Mouse (Mus musculus) small intestine, adult 2 months (tissue): ENCODE results near the gene Fam234a. TPM values are rescaled to one million over a fixed set of nuclear protein-coding genes. Genes with fewer than 3 reads are reported as not detected.
A peak's percentile ranks its signal among the peaks of the same experiment; 100 is the strongest.

Experiments
- H3K27ac ChIP-seq: fragments of 200-500 bp; 2 replicates; pipeline ENCODE4 v1.5.1; 2012; ENCODE audit warnings: low read depth, low read length, control low read depth, inconsistent platforms; ENCODE audit not compliant: insufficient read depth
- H3K27me3 ChIP-seq: fragments of 200-500 bp; 2 replicates; pipeline ENCODE4 v1.6.1; 2012; ENCODE audit warnings: mild to moderate bottlenecking, moderate library complexity, low read length, inconsistent platforms; ENCODE audit not compliant: control insufficient read depth, insufficient read depth
- H3K36me3 ChIP-seq: fragments of 200-500 bp; 2 replicates; pipeline ENCODE4 v1.6.1; 2012; ENCODE audit warnings: mild to moderate bottlenecking, low read length, control low read depth, inconsistent platforms; ENCODE audit not compliant: control insufficient read depth, insufficient read depth
- H3K4me1 ChIP-seq: fragments of 200-500 bp; 2 replicates; pipeline ENCODE4 v1.6.1; 2012; ENCODE audit warnings: low read length, inconsistent platforms, mixed read lengths; ENCODE audit not compliant: control insufficient read depth, insufficient read depth, insufficient read length
- H3K4me3 ChIP-seq: fragments of 200-500 bp; 2 replicates; pipeline ENCODE4 v1.5.1; 2012; ENCODE audit warnings: low read depth, mild to moderate bottlenecking, control low read depth, inconsistent platforms, low read length, moderate library complexity
- CTCF ChIP-seq: fragments of 200-500 bp; IDR thresholded peaks from 2 replicates; pipeline ENCODE4 v1.5.1; 2012; ENCODE audit warnings: low read depth, mild to moderate bottlenecking, control low read depth, inconsistent platforms, low read length, moderate library complexity, mixed read lengths; ENCODE audit not compliant: insufficient replicate concordance, insufficient read length; ENCODE audit errors: extremely low read depth
- POLR2A ChIP-seq: fragments of 200-500 bp; IDR thresholded peaks from 2 replicates; pipeline ENCODE4 v1.6.1; 2012; ENCODE audit warnings: low read depth, mild to moderate bottlenecking, control low read depth, inconsistent platforms, low read length, moderate library complexity
- WGBS: fragments of 180-500 bp; shearing (Covaris S2); methylation state at CpG from one replicate; pipeline ENCODE4 v1.1.7; 2018; 5-methylcytosine and 5-hydroxymethylcytosine counted together
- polyA plus RNA-seq: library from polyadenylated mRNA; depleted of rRNA; stranded (reverse); fragments of >200 nt; gene quantifications from 2 replicates; pipeline ENCODE4 v1.2.3, GENCODE M21; 2012

Gene Fam234a
- polyA plus RNA-seq, 1 experiment: 290 TPM

GRCm38 (mm10) chr17:26234386-26234785, 9.7 kb downstream of the Fam234a start:
- WGBS: 63% methylated on average over 8 of the region's 8 CpGs
- Histone ChIP-seq H3K36me3 (peaks cover 18% of the 10 kb centered on the region), H3K27ac (peak overlapping the region; percentile 10; the same call in 1 of the 2 replicates), H3K4me3 (no peak overlapping the region), H3K27me3 (no peaks in the 10 kb centered on the region), H3K4me1 (peaks cover 18% of the 10 kb centered on the region)
- TF ChIP-seq CTCF (no peak), POLR2A (no peak)

- Histone ChIP-seq H3K27me3 (no peaks in the 10 kb centered on the region), H3K4me3 (no peak overlapping the region), H3K4me1 (peaks cover 12% of the 10 kb centered on the region), H3K27ac (no peak overlapping the region), H3K36me3 (peaks cover 17% of the 10 kb centered on the region)
- TF ChIP-seq CTCF (peak; percentile 61; the same call in 1 of the 2 replicates), POLR2A (no peak)
- WGBS: 89% methylated on average over 8 of the region's 8 CpGs
Observed at GRCm38 (mm10) chr17:26232863-26233262, 11.2 kb downstream of the Fam234a start.

GRCm38 (mm10) chr17:26231156-26231555, 12.9 kb downstream of the Fam234a start:
- Histone ChIP-seq H3K4me3 (no peak overlapping the region), H3K27ac (no peak overlapping the region), H3K36me3 (peaks cover 17% of the 10 kb centered on the region), H3K27me3 (no peaks in the 10 kb centered on the region), H3K4me1 (peaks cover 9% of the 10 kb centered on the region)
- WGBS: 82% methylated on average over 5 of the region's 5 CpGs
- TF ChIP-seq CTCF: no peak
- no peak for TF ChIP-seq POLR2A

GRCm38 (mm10) chr17:26229776-26230175, 14.3 kb downstream of the Fam234a start:
- TF ChIP-seq POLR2A (no peak), CTCF (no peak)
- Histone ChIP-seq H3K36me3 (peaks cover 17% of the 10 kb centered on the region), H3K4me3 (no peak overlapping the region), H3K27ac (no peak overlapping the region), H3K27me3 (no peaks in the 10 kb centered on the region), H3K4me1 (peaks cover 13% of the 10 kb centered on the region; the same call in 1 of the 2 replicates)
- WGBS: 92% methylated on average over 5 of the region's 5 CpGs

- Histone ChIP-seq H3K4me1 (peaks cover 24% of the 10 kb centered on the region; the same call in 1 of the 2 replicates), H3K36me3 (peaks cover 11% of the 10 kb centered on the region), H3K27me3 (no peaks in the 10 kb centered on the region), H3K4me3 (no peak overlapping the region), H3K27ac (peak overlapping the region; percentile 75)
- 18% methylated on average over 12 of the region's 12 CpGs for WGBS
- TF ChIP-seq CTCF: no peak
- TF ChIP-seq POLR2A: no peak
Observed at GRCm38 (mm10) chr17:26225150-26225549, 18.9 kb downstream of the Fam234a start.

- no peak for TF ChIP-seq CTCF
- TF ChIP-seq POLR2A: no peak
- Histone ChIP-seq H3K36me3 (peaks cover 38% of the 10 kb centered on the region), H3K27ac (0 out of 2 replicates have a peak overlapping the region, but pooled peaks have one; percentile 5), H3K4me1 (peaks cover 22% of the 10 kb centered on the region; the same call in 1 of the 2 replicates), H3K4me3 (no peak overlapping the region), H3K27me3 (no peaks in the 10 kb centered on the region)
- WGBS: 19% methylated on average over 2 of the region's 2 CpGs
Observed at GRCm38 (mm10) chr17:26221508-26221907, 22.5 kb downstream of the Fam234a start.

GRCm38 (mm10) chr17:26212681-26213080, 31.4 kb downstream of the Fam234a start:
- no peaks in the 10 kb centered on the region for H3K27me3 ChIP-seq
- H3K36me3 ChIP-seq: peaks cover 50% of the 10 kb centered on the region
- TF ChIP-seq CTCF (no peak), POLR2A (no peak)
- H3K4me1 ChIP-seq: no peaks in the 10 kb centered on the region
- H3K4me3 ChIP-seq: no peak overlapping the region
- 77% methylated on average over 11 of the region's 11 CpGs for WGBS
- H3K27ac ChIP-seq: no peak overlapping the region
